Comparison of ENCODE assay signal across 15 mouse cellular contexts in the genomic region with DNA sequence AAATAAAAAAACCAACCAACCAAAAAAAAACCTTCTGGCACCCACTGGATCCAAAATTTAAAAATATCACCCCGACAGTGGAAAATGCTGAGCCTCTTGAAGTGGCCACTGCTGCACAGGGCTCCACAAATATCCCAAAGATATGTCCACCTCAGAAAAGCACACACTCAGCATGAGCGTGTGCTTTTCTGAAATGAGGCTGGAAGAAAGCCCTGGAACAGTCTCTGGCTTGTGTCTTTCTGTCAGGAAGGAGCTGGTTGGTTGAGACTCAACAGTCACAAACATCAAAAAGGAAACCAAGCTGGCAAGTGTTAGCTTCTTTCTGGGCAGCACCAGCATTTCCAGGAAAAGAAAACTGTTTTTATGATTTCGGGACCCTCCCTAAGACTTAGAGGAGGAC. TPM values are rescaled to one million over a fixed set of nuclear protein-coding genes. Genes with fewer than 3 reads are reported as not detected.
DNase-seq lines count a peak whose midpoint lies in the region; ATAC-seq and TF ChIP-seq lines count a peak whose summit lies in the region.
"Had no signal": no experiment of that assay in that cellular context is flagged by ENCODE, and none has a peak within 500 bp of the region (broad histone marks: within the 10 kb centered on the region; RNA-seq: fewer than 3 reads in every experiment).

No protein-coding gene starts in this region.

- ATAC-seq in heart, embryonic 13.5 days (ENCODE audit: extremely low read depth, insufficient number of reproducible peaks, low FRiP score, low TSS enrichment) = peak; percentile 51; the same call in 1 of the 2 replicates
- ATAC-seq in megakaryocyte progenitor cell, adult 5-6 weeks (replicated peaks; ENCODE audit: poor library complexity) = no peak
- no peak for ATAC-seq in neural tube, embryonic 15.5 days (ENCODE audit: low FRiP score)
- ATAC-seq: forebrain, postnatal 0 days; midbrain, embryonic 15.5 days had no signal

- peak; percentile 95 for DNase-seq in heart, adult 11 months
- DNase-seq in heart, postnatal 25 days (ENCODE audit: low spot score) = no peak
- no peak for DNase-seq in thymus, adult 2 months
- no peak for DNase-seq in thymus, adult 18-20 months
- DNase-seq in ovary, postnatal 14 days (ENCODE audit: low spot score) = no peak
- DNase-seq: adrenal gland, postnatal 14 days; forebrain, postnatal 0 days; kidney, adult 11 months; lung, adult 18-20 months had no signal

- no peak for TF ChIP-seq CTCF in thymus, adult 2 months (IDR thresholded peaks at IDR 0.05; ENCODE audit: borderline replicate concordance, control insufficient read depth, extremely low read depth, insufficient read depth, low read length, poor library complexity)

- peaks cover 9% of the 10 kb centered on the region for H3K4me1 ChIP-seq in thymus, adult 2 months (replicated peaks; ENCODE audit: control insufficient read depth, insufficient read depth, low read length)
- peaks cover 24% of the 10 kb centered on the region for H3K4me1 ChIP-seq in heart, embryonic 13.5 days
- H3K4me1 ChIP-seq in neural tube, embryonic 15.5 days = no peaks in the 10 kb centered on the region
- H3K4me1 ChIP-seq: midbrain, embryonic 15.5 days; neural tube, embryonic 13.5 days had no signal

- peak overlapping the region; percentile 60; the same call in 1 of the 2 replicates for H3K27ac ChIP-seq in thymus, adult 2 months (ENCODE audit: control insufficient read depth, insufficient read depth, low read length)
- peak overlapping the region; percentile 63 for H3K27ac ChIP-seq in heart, embryonic 13.5 days (replicated peaks)
- no peak overlapping the region for H3K27ac ChIP-seq in neural tube, embryonic 15.5 days (replicated peaks)
- H3K27ac ChIP-seq: midbrain, embryonic 15.5 days; neural tube, embryonic 13.5 days; stomach, embryonic 15.5 days had no signal

- WGBS in thymus, adult 2 months = 30% methylated on average over 3 of the region's 3 CpGs
- 29% methylated on average over 3 of the region's 3 CpGs for WGBS in heart, embryonic 13.5 days
- 87% methylated on average over 3 of the region's 3 CpGs for WGBS in neural tube, embryonic 15.5 days

- no peak overlapping the region for H3K9ac ChIP-seq in heart, embryonic 13.5 days
- H3K9ac ChIP-seq in neural tube, embryonic 15.5 days (replicated peaks) = no peak overlapping the region
- H3K9ac ChIP-seq: forebrain, postnatal 0 days; midbrain, embryonic 15.5 days; neural tube, embryonic 13.5 days; stomach, embryonic 15.5 days had no signal

- intact Hi-C loops in heart, postnatal 25 days (cut with DNase I) = no loop called here

- H3K4me2 ChIP-seq in heart, embryonic 13.5 days = peak overlapping the region; percentile 47
- no peak overlapping the region for H3K4me2 ChIP-seq in neural tube, embryonic 15.5 days
- H3K4me2 ChIP-seq: midbrain, embryonic 15.5 days; neural tube, embryonic 13.5 days; stomach, embryonic 15.5 days had no signal

- TF ChIP-seq POLR2A in thymus, adult 2 months (IDR thresholded peaks at IDR 0.05; ENCODE audit: control insufficient read depth, extremely low read depth, insufficient read depth, low read length, poor library complexity) = no peak

- H3K4me3 ChIP-seq in thymus, adult 2 months (ENCODE audit: control insufficient read depth, insufficient read depth, low read length) = no peak overlapping the region
- 0 out of 2 replicates have a peak overlapping the region, but pooled peaks have one; percentile 3 for H3K4me3 ChIP-seq in heart, embryonic 13.5 days
- H3K4me3 ChIP-seq in neural tube, embryonic 15.5 days (replicated peaks) = no peak overlapping the region
- H3K4me3 ChIP-seq: midbrain, embryonic 15.5 days; neural tube, embryonic 13.5 days; stomach, embryonic 15.5 days had no signal

- H3K36me3 ChIP-seq in thymus, adult 2 months (ENCODE audit: control insufficient read depth, insufficient read depth, low read length) = no peaks in the 10 kb centered on the region
- H3K36me3 ChIP-seq in heart, embryonic 13.5 days = no peaks in the 10 kb centered on the region
- H3K36me3 ChIP-seq in neural tube, embryonic 15.5 days = no peaks in the 10 kb centered on the region
- H3K36me3 ChIP-seq: midbrain, embryonic 15.5 days; neural tube, embryonic 13.5 days; stomach, embryonic 15.5 days had no signal

- no peaks in the 10 kb centered on the region; the same call in 1 of the 2 replicates for H3K9me3 ChIP-seq in heart, embryonic 13.5 days
- H3K9me3 ChIP-seq in neural tube, embryonic 15.5 days (replicated peaks) = no peaks in the 10 kb centered on the region
- H3K9me3 ChIP-seq: midbrain, embryonic 15.5 days; neural tube, embryonic 13.5 days; stomach, embryonic 15.5 days had no signal

- no peaks in the 10 kb centered on the region for H3K27me3 ChIP-seq in thymus, adult 2 months (ENCODE audit: control insufficient read depth, insufficient read depth, low read length)
- H3K27me3 ChIP-seq in heart, embryonic 13.5 days (replicated peaks) = no peaks in the 10 kb centered on the region
- H3K27me3 ChIP-seq in neural tube, embryonic 15.5 days (replicated peaks) = no peaks in the 10 kb centered on the region
- H3K27me3 ChIP-seq: midbrain, embryonic 15.5 days; neural tube, embryonic 13.5 days; stomach, embryonic 15.5 days had no signal

RNA-seq across cellular contexts. Expression of gene Igtp, which starts 6.0 kb away (rescaled TPM):
- 1 to 10 TPM; 6.4 TPM for total RNA-seq in heart, postnatal 25 days (2021)
- polyA plus RNA-seq in thymus, adult 2 months (2012; rRNA removed) = 58.1 and 60.9 TPM in 2 replicates
- 4.4 and 5.0 TPM in 2 replicates for polyA plus RNA-seq in heart, embryonic 13.5 days (2015; fragmentation: Nextera tagmentation; extraction: Ambion mirVana)
- total RNA-seq in megakaryocyte progenitor cell, adult 5-6 weeks (2015) = 13.4 and 16.3 TPM in 2 replicates
- 8.6 and 9.6 TPM in 2 replicates for total RNA-seq in megakaryocyte progenitor cell, adult 5-6 weeks (2017)
- polyA plus RNA-seq in neural tube, embryonic 15.5 days (2015; fragmentation: Nextera tagmentation; extraction: Ambion mirVana) = 2.4 and 8.2 TPM in 2 replicates

RNA-seq across cellular contexts. Expression of gene Irgm2, which starts 6.1 kb away (rescaled TPM):
- 10 to 100 TPM in 1 of 2 experiments, 1 to 10 TPM in 1; 9.3 to 10.7 TPM for total RNA-seq in heart, postnatal 25 days (2021)
- polyA plus RNA-seq in thymus, adult 2 months (2012; rRNA removed) = 17.1 and 20.1 TPM in 2 replicates
- 2.9 and 3.6 TPM in 2 replicates for polyA plus RNA-seq in heart, embryonic 13.5 days (2015; fragmentation: Nextera tagmentation; extraction: Ambion mirVana)
- 5.7 and 5.8 TPM in 2 replicates for total RNA-seq in megakaryocyte progenitor cell, adult 5-6 weeks (2015)
- 3.9 and 7.1 TPM in 2 replicates for total RNA-seq in megakaryocyte progenitor cell, adult 5-6 weeks (2017)
- 1.3 and 3.4 TPM in 2 replicates for polyA plus RNA-seq in neural tube, embryonic 15.5 days (2015; fragmentation: Nextera tagmentation; extraction: Ambion mirVana)

RNA-seq across cellular contexts. Expression of gene Mrpl22, which starts 21.9 kb away (rescaled TPM):
- 10 to 100 TPM; 46.2 to 50.7 TPM for total RNA-seq in heart, postnatal 25 days (2021)
- 41.3 and 42.0 TPM in 2 replicates for polyA plus RNA-seq in thymus, adult 2 months (2012; rRNA removed)
- 103 and 114 TPM in 2 replicates for polyA plus RNA-seq in heart, embryonic 13.5 days (2015; fragmentation: Nextera tagmentation; extraction: Ambion mirVana)
- 76.5 and 83.3 TPM in 2 replicates for total RNA-seq in megakaryocyte progenitor cell, adult 5-6 weeks (2015)
- total RNA-seq in megakaryocyte progenitor cell, adult 5-6 weeks (2017) = 52.2 and 52.3 TPM in 2 replicates
- 99.2 and 107 TPM in 2 replicates for polyA plus RNA-seq in neural tube, embryonic 15.5 days (2015; fragmentation: Nextera tagmentation; extraction: Ambion mirVana)

RNA-seq across cellular contexts. Expression of gene Gemin5, which starts 25.0 kb away (rescaled TPM):
- total RNA-seq in heart, postnatal 25 days (2021) = 1 to 10 TPM; 8.5 to 8.9 TPM
- polyA plus RNA-seq in thymus, adult 2 months (2012; rRNA removed) = 20.4 and 21.8 TPM in 2 replicates
- polyA plus RNA-seq in heart, embryonic 13.5 days (2015; fragmentation: Nextera tagmentation; extraction: Ambion mirVana) = 13.5 and 13.9 TPM in 2 replicates
- 18.8 and 19.4 TPM in 2 replicates for total RNA-seq in megakaryocyte progenitor cell, adult 5-6 weeks (2015)
- total RNA-seq in megakaryocyte progenitor cell, adult 5-6 weeks (2017) = 27.5 and 30.8 TPM in 2 replicates
- 12.2 and 18.5 TPM in 2 replicates for polyA plus RNA-seq in neural tube, embryonic 15.5 days (2015; fragmentation: Nextera tagmentation; extraction: Ambion mirVana)
